Mouse (Mus musculus): ENCODE measurements around the gene Cdiptos.

Cdiptos gene

GRCm38 (mm10) chr7:126975493-126975892, 405 bp downstream of the Cdiptos start:
- peak; percentile 34 for DNase-seq (ENCODE audit: low spot score)

- DNase-seq (ENCODE audit: low spot score) = peak; percentile 54
Observed at GRCm38 (mm10) chr7:126967361-126967760, 8.5 kb downstream of the Cdiptos start.

GRCm38 (mm10) chr7:126965568-126965967, 10.3 kb downstream of the Cdiptos start:
- no peak for DNase-seq (ENCODE audit: low spot score)

- no peak for DNase-seq (ENCODE audit: low spot score)
Observed at GRCm38 (mm10) chr7:126963548-126964286, 12.2 kb downstream of the Cdiptos start.

DNA sequence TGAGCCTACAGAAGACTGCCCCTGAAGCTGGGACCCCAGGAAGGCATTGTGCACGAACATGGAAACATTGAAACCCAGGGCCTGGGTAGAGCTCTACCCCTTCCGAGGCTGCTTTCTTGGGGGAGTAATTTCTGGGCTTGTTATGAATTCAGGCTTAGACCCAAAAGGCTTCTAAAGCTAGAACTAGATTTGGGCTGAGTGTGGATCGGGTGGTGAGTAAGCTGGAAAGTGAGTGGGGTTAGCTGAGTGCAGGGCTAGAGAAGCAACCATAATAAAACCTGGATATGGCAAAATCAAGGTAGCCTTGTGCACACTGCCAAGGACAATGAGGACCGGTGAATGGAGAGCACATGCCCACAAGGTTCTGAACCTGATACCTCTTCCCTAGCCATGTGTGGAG, 13.9 kb downstream of the Cdiptos start:
- no peak for DNase-seq (ENCODE audit: low spot score)

DNA sequence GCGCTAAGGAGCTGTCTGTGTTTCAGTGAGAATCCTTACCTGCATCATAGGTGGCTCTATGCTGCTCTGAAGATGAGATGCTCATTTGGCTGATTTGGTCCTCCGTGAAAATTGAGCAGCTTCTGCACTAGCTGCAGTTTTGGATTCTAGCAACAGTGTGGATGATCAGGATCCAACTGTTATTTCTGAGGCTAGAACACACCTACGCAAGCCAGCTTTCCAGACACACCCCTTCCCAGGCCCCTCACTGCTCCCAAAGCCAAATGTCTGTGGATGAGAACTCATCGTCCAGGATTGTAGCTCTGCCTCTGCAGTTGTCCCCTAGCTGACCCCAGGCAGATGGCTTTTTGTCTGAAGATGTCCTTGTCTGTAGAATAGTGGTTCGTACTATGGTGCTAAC, 14.8 kb downstream of the Cdiptos start:
- no peak for DNase-seq (ENCODE audit: low spot score)

DNA sequence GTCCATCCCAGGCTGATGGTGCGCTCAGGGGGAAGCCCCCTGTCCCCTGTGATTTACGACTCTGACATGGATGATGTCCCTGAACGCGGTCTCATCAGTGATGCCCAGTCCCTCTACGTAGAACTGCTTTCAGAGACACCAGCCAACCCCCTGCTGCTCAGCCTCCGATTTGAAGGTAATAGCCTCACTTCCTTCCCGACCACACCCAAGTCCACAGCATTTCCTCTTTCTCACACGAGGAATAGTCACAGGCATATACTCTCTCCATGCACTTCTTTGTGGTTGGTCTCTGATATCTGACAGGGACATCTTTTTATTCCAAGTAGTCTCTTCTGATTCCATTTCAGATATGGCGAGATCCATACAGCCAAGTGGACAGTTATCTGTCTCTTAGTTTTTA, 16.1 kb downstream of the Cdiptos start:
- no peak for DNase-seq (ENCODE audit: low spot score)

GRCm38 (mm10) chr7:126955125-126955524, 20.8 kb downstream of the Cdiptos start:
- DNase-seq (ENCODE audit: low spot score) = no peak

GRCm38 (mm10) chr7:126952646-126953045, 23.3 kb downstream of the Cdiptos start:
- DNase-seq (ENCODE audit: low spot score) = no peak

DNA sequence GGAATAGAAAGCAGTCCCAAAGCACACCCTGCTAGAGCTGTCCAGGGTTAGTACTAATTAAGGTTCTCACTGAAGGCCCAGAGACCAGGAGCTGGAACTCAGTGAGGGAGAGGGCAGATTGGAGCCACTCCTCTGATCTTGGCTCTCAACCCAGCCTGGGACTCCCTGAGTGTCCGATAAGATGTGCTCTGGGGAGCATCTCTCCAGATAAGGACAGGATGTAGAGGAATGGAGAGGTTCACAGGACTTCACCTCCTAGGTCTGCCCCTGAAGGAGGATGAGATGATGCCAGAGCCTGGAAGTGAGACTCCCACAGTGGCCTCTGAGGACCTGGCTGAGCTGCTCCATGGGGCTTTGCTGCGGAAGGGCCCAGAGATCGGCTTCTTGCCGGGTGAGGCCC, 24.2 kb downstream of the Cdiptos start:
- no peak for DNase-seq (ENCODE audit: low spot score)

- no peak for DNase-seq (ENCODE audit: low spot score)
Observed at GRCm38 (mm10) chr7:126950647-126951615, 25.0 kb downstream of the Cdiptos start.

DNA sequence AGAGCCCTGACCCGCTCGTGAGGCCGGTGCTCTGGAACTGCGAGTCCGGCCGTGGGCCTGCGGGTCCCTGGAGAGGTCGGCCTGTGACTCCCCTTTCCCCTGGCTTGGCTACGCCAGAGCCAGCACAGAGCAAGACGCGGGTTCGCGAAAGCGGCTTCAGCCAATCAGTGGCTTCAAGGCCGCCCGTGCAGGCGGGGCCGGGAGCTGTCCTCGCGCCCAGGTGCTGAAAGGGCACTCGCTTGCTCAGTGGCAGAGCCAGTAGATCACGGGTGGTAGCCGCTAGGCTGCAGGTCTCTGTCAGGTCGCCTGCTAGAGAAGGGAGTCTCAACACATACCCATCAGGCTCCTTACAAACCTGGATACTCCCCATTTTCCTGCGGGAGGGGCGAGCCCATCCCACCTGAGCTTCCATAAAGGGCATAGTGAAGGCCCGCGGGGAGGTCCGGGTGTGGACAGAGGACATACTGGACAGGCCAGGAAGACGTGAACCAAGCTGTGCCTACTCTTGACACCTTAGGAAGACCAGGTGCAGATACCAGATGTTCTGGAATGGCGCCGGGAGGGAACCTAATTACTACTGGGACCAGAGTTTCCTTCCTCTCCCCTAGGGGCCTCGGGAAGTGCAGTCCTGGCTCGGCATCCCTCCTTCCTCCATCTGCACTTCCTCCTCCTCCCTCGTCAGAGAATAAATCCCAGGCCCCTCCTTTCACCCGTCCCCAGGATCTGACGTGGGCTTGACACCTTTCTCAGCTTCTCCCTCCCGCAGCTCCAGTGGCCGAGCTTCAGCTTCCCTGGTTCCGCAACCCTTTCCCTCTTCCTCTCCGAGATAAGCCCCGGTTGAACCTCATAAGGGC, 25.9 kb downstream of the Cdiptos start, which contains the start of gene Sez6l2:
Gene Sez6l2 (plus strand): TSS at position 771 of the 854 bp plus-strand sequence.
- DNase-seq (ENCODE audit: low spot score) = peak; percentile 80

DNA sequence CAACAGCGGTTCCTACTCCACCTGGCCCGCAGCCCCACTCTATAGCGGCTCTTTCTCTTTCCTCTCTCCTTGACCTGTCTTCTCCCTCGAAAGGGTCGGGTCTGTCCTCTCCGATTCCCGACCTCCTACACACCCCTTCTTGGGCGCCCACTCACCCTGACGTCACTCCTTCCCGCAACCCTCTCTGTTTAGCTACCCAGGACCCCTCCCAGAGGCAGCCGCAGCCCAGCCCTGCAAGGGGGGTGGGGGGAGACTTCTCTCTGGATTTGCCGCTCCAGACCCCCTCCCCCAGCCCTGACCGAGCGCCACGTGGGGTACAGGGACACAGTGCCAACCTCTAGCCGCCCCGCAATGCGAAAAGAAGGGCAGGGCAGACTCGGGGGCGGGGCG, 26.5 kb downstream of the Cdiptos start, which contains the start of gene Asphd1:
Gene Asphd1 (minus strand): TSS at position 180 of the 390 bp plus-strand sequence.
- no peak for DNase-seq (ENCODE audit: low spot score)

GRCm38 (mm10) chr7:126948626-126949025, 27.3 kb downstream of the Cdiptos start:
- no peak for DNase-seq (ENCODE audit: low spot score)

- no peak for DNase-seq (ENCODE audit: low spot score)
Observed at GRCm38 (mm10) chr7:126946530-126946929, 29.4 kb downstream of the Cdiptos start.

- DNase-seq (ENCODE audit: low spot score) = no peak
Observed at GRCm38 (mm10) chr7:126941801-126942200, 34.1 kb downstream of the Cdiptos start.

- no peak for DNase-seq (ENCODE audit: low spot score)
Observed at GRCm38 (mm10) chr7:126941171-126941570, 34.7 kb downstream of the Cdiptos start.

DNA sequence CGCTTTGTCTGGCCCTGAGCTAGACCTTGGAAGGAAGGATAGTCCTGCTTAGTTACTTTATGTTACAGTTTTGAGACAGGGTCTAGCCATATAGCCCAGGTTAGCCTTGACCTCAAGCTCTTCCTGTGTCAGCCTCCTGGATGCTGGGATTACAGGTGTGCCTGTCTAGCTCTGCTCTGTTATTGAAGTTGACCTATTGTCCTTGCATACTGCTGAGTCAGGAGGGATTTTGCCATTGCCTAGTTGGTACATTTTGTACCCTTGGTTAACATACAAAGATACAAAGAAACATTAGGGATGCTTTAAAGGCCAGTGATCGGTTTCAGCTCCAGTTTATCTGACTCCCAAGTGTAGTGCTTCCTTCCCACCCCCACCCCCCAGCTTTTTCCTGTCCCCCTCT, 43.2 kb downstream of the Cdiptos start:
- DNase-seq (ENCODE audit: low spot score) = no peak

- DNase-seq (ENCODE audit: low spot score) = no peak
Observed at GRCm38 (mm10) chr7:126929046-126929445, 46.9 kb downstream of the Cdiptos start.

DNA sequence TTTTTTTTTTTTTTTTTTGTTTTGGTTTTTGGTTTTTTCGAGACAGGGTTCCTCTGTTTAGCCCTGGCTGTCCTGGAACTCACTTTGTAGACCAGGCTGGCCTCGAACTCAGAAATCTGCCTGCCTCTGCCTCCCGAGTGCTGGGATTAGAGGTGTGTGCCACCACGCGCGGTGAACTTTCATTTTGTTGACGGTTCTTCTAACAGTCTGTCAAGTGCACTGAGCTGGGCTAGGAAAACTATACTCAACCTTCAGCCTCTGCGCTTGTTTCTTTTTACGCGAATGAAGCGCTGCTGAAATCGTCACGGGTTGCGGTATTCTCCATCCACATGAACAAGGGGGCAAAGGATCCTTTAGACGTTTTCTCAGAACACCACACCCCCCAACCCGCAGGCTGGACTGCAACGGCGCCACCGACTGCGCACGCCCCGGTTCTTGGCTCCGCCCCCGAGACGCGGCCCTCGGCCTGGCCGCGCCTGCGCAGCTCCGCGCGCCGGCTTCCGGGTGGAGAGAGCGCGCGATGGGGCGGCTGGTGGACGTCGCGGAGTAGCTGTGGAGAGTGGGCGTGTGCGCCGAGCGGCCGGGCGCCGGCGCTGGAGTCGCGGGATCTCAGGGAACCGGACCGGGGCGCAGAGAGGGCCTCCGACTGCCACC, 47.4 kb downstream of the Cdiptos start, which contains the start of gene Kctd13:
Gene Kctd13 (plus strand): TSS at position 496 of the 654 bp plus-strand sequence.
- peak; percentile 89 for DNase-seq (ENCODE audit: low spot score)

DNA sequence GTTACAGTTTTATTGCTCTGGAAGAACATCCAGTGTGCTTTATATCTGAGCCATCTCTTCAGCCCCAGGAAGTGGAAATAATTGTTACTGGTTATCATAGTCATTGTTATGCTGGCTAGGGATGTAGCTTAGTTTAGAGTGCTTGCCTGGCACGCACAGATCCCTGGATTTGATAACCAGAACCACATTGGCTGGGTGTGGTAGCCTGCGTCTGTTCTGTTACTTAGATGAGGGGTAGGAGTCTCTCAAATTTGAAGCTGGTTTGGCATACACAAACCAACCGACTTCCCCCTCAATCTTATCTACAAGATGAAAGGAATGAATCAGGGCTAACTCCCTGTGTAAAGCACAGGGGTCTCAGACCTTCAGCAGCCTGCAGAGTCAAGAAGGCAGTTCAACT, 49.6 kb downstream of the Cdiptos start:
- DNase-seq (ENCODE audit: low spot score) = no peak

All from ovary, adult 18-20 months (tissue).